Mouse (Mus musculus) liver, adult 2 months (tissue): ENCODE data around the gene Slc38a10.

ENCODE experiments used
- CTCF ChIP-seq: fragments of 200-500 bp; IDR thresholded peaks from 2 replicates; pipeline ENCODE4 v1.5.1; 2011; ENCODE audit warnings: low read depth, low read length, control low read depth
- POLR2A ChIP-seq: fragments of 200-500 bp; IDR thresholded peaks from 2 replicates; pipeline ENCODE4 v1.6.1; 2011; ENCODE audit warnings: low read length, control low read depth; ENCODE audit not compliant: insufficient read depth; ENCODE audit errors: extremely low read depth

- TF ChIP-seq CTCF = no peak
- TF ChIP-seq POLR2A = no peak
Observed at GRCm38 (mm10) chr11:120140255-120140654, 10.9 kb downstream of the Slc38a10 start.
